Mouse (Mus musculus) stomach, embryonic 14.5 days (tissue): ENCODE data around the gene Arhgef2. TPM values are rescaled to one million over a fixed set of nuclear protein-coding genes. Genes with fewer than 3 reads are reported as not detected.

Source experiments
- ATAC-seq: fragments of 200-750 bp; cut with Nextera tagmentation; 2 replicates; pipeline ENCODE4 v1.8.0; 2017; ENCODE audit warnings: low read depth, moderate TSS enrichment; ENCODE audit not compliant: insufficient number of reproducible peaks, insufficient read depth, low FRiP score
- H3K27ac ChIP-seq: fragments of 300-500 bp; sonication (generic); 2 replicates; pipeline ENCODE4 v1.5.1; 2014; ENCODE audit warnings: mild to moderate bottlenecking, low read length, moderate library complexity, mixed read lengths
- H3K27me3 ChIP-seq: fragments of 300-500 bp; sonication (generic); 2 replicates; pipeline ENCODE4 v1.6.1; 2014; ENCODE audit warnings: low read length, control low read depth, mixed read lengths; ENCODE audit not compliant: control insufficient read depth, insufficient read depth
- H3K36me3 ChIP-seq: fragments of 300-500 bp; sonication (generic); 2 replicates; pipeline ENCODE4 v1.6.1; 2014; ENCODE audit warnings: mild to moderate bottlenecking, control low read depth, low read length, moderate library complexity, mixed read lengths; ENCODE audit not compliant: control insufficient read depth, insufficient read depth
- H3K4me1 ChIP-seq: fragments of 300-500 bp; sonication (generic); 2 replicates; pipeline ENCODE4 v1.6.1; 2014; ENCODE audit warnings: low read length, control low read depth, mixed read lengths; ENCODE audit not compliant: control insufficient read depth, insufficient read depth
- H3K4me2 ChIP-seq: fragments of 300-500 bp; sonication (generic); replicated peaks from 2 replicates; pipeline ENCODE4 v1.6.1; 2014; ENCODE audit warnings: low read depth, low read length, control low read depth
- H3K4me3 ChIP-seq: fragments of 300-500 bp; sonication (generic); 2 replicates; pipeline ENCODE4 v1.5.1; 2014; ENCODE audit warnings: low read depth, low read length, control low read depth
- H3K9ac ChIP-seq: fragments of 300-500 bp; sonication (generic); replicated peaks from 2 replicates; pipeline ENCODE4 v1.6.1; 2014; ENCODE audit warnings: low read depth, mild to moderate bottlenecking, control low read depth, low read length, moderate library complexity, mixed read lengths
- H3K9me3 ChIP-seq: fragments of 300-500 bp; sonication (generic); 2 replicates; pipeline ENCODE4 v1.6.1; 2016; ENCODE audit warnings: low read depth, low read length, control low read depth; ENCODE audit not compliant: control insufficient read depth
- WGBS: fragments of 180-500 bp; shearing (Covaris S2); extraction: QIAGEN DNeasy Blood & Tissue Kit; methylation state at CpG from one replicate; pipeline ENCODE4 v1.1.7; 2014; 5-methylcytosine and 5-hydroxymethylcytosine counted together
- polyA plus RNA-seq: library from polyadenylated mRNA; unstranded; fragments of >200 nt; fragmentation: Nextera tagmentation; extraction: Ambion mirVana; gene quantifications from 2 replicates; pipeline ENCODE4 v1.2.1, GENCODE M21; 2014

Gene Arhgef2
- polyA plus RNA-seq, 1 experiment from 2014 or later, result 119 TPM

DNA sequence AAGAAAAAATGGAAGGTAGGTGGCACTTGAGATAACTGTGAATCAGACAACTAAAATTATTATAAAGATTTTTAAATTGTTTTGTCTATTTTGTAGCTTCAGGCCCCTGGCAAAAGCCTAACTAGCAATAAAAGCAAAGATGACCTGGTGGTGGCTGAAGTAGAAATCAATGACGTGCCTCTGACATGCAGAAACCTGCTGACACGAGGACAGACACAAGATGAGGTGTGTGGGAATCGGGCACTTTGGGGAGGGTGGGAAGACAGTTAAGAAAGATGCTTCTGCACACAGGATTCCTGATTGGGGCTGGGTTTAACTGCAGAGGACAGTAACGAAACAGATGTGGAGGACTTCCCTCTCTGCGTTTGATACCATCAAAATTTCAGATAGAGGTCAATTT lies 83.3 kb downstream of the Arhgef2 start:
- H3K36me3 ChIP-seq, result peaks cover 52% of the 10 kb centered on the region

DNA sequence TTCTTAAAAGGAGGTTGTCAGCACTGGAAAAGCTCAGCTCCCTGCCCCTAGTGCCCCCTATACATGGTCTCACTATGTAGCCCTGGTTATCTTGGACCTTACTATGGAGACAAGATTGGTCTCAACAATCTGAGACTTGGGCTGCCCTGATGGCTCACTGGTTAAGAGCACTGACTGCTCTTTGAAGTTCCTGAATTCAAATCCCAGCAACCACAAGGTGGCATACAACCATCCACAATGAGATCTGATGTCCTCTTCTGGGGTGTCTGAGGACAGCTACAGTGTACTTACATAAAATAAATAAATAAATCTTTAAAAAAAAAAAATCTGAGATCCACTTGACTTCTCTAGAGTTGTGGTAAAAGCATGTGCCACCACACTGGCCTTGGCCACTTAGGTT lies 89.8 kb downstream of the Arhgef2 start:
- Histone ChIP-seq H3K9ac (no peak overlapping the region), H3K4me1 (no peaks in the 10 kb centered on the region), H3K9me3 (no peaks in the 10 kb centered on the region), H3K36me3 (peaks cover 91% of the 10 kb centered on the region), H3K27ac (no peak overlapping the region), H3K27me3 (no peaks in the 10 kb centered on the region), H3K4me3 (no peak overlapping the region), H3K4me2 (no peak overlapping the region)
- no peak for ATAC-seq

More for the DNA sequence above, 83.3 kb downstream of the Arhgef2 start:
- WGBS, result 93% methylated on average over 5 of the region's 5 CpGs
- Histone ChIP-seq H3K4me2 (no peak overlapping the region), H3K9ac (no peak overlapping the region), H3K4me1 (peaks cover 11% of the 10 kb centered on the region), H3K27me3 (no peaks in the 10 kb centered on the region), H3K27ac (no peak overlapping the region), H3K9me3 (no peaks in the 10 kb centered on the region), H3K4me3 (no peak overlapping the region)
- no peak for ATAC-seq

Other genes starting within 250 kb of the Arhgef2 start
- 10.8 and 11.2 TPM in 2 replicates for gene Paqr6, start 241.4 kb upstream of the Arhgef2 start, polyA plus RNA-seq
- 0.45 TPM in 1 of 2 replicates, not detected in the other for gene Bglap3, start 233.2 kb upstream of the Arhgef2 start, polyA plus RNA-seq
- gene Bglap2, start 227.3 kb upstream of the Arhgef2 start, polyA plus RNA-seq, result not detected in 2 replicates
- not detected in 2 replicates for gene Bglap, start 221.5 kb upstream of the Arhgef2 start, polyA plus RNA-seq
- gene Pmf1, start 195.6 kb upstream of the Arhgef2 start, polyA plus RNA-seq, result 136 and 143 TPM in 2 replicates
- gene Slc25a44, start 180.8 kb upstream of the Arhgef2 start, polyA plus RNA-seq, result 18.2 and 18.4 TPM in 2 replicates
- gene Sema4a, start 144.8 kb upstream of the Arhgef2 start, polyA plus RNA-seq, result 8.9 and 11.8 TPM in 2 replicates
- 128 and 148 TPM in 2 replicates for gene Lmna, start 96.0 kb upstream of the Arhgef2 start, polyA plus RNA-seq
- gene Mex3a, start 73.6 kb upstream of the Arhgef2 start, polyA plus RNA-seq, result 25.2 and 26.3 TPM in 2 replicates
- gene Rab25, start 57.7 kb upstream of the Arhgef2 start, polyA plus RNA-seq, result 57.0 and 67.9 TPM in 2 replicates
- gene Lamtor2, start 52.9 kb upstream of the Arhgef2 start, polyA plus RNA-seq, result 84.8 and 88.5 TPM in 2 replicates
- gene Ubqln4, start 52.2 kb upstream of the Arhgef2 start, polyA plus RNA-seq, result 48.4 TPM in 2 replicates
- 295 and 301 TPM in 2 replicates for gene Ssr2, start 30.1 kb upstream of the Arhgef2 start, polyA plus RNA-seq
- gene Rxfp4, start 47.2 kb downstream of the Arhgef2 start, polyA plus RNA-seq, result not detected in 2 replicates
- gene Khdc4, start 79.8 kb downstream of the Arhgef2 start, polyA plus RNA-seq, result 81.9 and 90.4 TPM in 2 replicates
- 63.4 and 73.9 TPM in 2 replicates for gene Rit1, start 110.9 kb downstream of the Arhgef2 start, polyA plus RNA-seq
- gene Syt11, start 169.2 kb downstream of the Arhgef2 start, polyA plus RNA-seq, result 27.7 and 29.3 TPM in 2 replicates
- gene Gon4l, start 229.3 kb downstream of the Arhgef2 start, polyA plus RNA-seq, result 12.6 and 15.7 TPM in 2 replicates